Mouse (Mus musculus) intestine, embryonic 14.5 days (tissue): Measurements from ENCODE around the gene Fhdc1. TPM values are rescaled to one million over a fixed set of nuclear protein-coding genes. Genes with fewer than 3 reads are reported as not detected.

Experiments used
- ATAC-seq: fragments of 200-750 bp; cut with Nextera tagmentation; replicated peaks from 2 replicates; pipeline ENCODE4 v1.8.0; 2017; ENCODE audit warnings: low read depth, moderate number of reproducible peaks, moderate TSS enrichment, moderate library complexity; ENCODE audit not compliant: low FRiP score, low TSS enrichment
- DNase-seq: peaks from one replicate; pipeline ENCODE4 v3.0.0-alpha.2; 2018; ENCODE audit warnings: low spot score
- H3K27ac ChIP-seq: fragments of 300-500 bp; sonication (generic); 2 replicates; pipeline ENCODE4 v1.5.1; 2014; ENCODE audit warnings: low read depth, mild to moderate bottlenecking, control low read depth
- H3K27me3 ChIP-seq: fragments of 300-500 bp; sonication (generic); replicated peaks from 2 replicates; pipeline ENCODE4 v1.6.1; 2014; ENCODE audit warnings: low read length, control low read depth; ENCODE audit not compliant: control insufficient read depth, insufficient read depth
- H3K36me3 ChIP-seq: fragments of 300-500 bp; sonication (generic); 2 replicates; pipeline ENCODE4 v1.6.1; 2014; ENCODE audit warnings: low read length, control low read depth; ENCODE audit not compliant: control insufficient read depth, insufficient read depth
- H3K4me1 ChIP-seq: fragments of 300-500 bp; sonication (generic); replicated peaks from 2 replicates; pipeline ENCODE4 v1.6.1; 2014; ENCODE audit warnings: low read length, control low read depth, mixed read lengths; ENCODE audit not compliant: control insufficient read depth, insufficient read depth
- H3K4me2 ChIP-seq: fragments of 300-500 bp; sonication (generic); 2 replicates; pipeline ENCODE4 v1.6.1; 2014; ENCODE audit warnings: low read length
- H3K4me3 ChIP-seq: fragments of 300-500 bp; sonication (generic); 2 replicates; pipeline ENCODE4 v1.5.1; 2014; ENCODE audit warnings: low read depth, low read length, control low read depth, mixed read lengths
- H3K9ac ChIP-seq: fragments of 300-500 bp; sonication (generic); 2 replicates; pipeline ENCODE4 v1.6.1; 2014; ENCODE audit warnings: mild to moderate bottlenecking, low read length
- H3K9me3 ChIP-seq: fragments of 300-500 bp; sonication (generic); 2 replicates; pipeline ENCODE4 v1.6.1; 2016; ENCODE audit warnings: low read length, control low read depth; ENCODE audit not compliant: control insufficient read depth
- WGBS: fragments of 180-500 bp; shearing (Covaris S2); extraction: QIAGEN DNeasy Blood & Tissue Kit; methylation state at CpG from one replicate; pipeline ENCODE4 v1.1.7; 2014; 5-methylcytosine and 5-hydroxymethylcytosine counted together
- polyA plus RNA-seq: library from polyadenylated mRNA; unstranded; fragments of >200 nt; fragmentation: Nextera tagmentation; extraction: Ambion mirVana; gene quantifications from 2 replicates; pipeline ENCODE4 v1.2.1, GENCODE M21; 2014

Fhdc1 gene
- polyA plus RNA-seq, 1 experiment from 2014 or later = 5.9 TPM

DNA sequence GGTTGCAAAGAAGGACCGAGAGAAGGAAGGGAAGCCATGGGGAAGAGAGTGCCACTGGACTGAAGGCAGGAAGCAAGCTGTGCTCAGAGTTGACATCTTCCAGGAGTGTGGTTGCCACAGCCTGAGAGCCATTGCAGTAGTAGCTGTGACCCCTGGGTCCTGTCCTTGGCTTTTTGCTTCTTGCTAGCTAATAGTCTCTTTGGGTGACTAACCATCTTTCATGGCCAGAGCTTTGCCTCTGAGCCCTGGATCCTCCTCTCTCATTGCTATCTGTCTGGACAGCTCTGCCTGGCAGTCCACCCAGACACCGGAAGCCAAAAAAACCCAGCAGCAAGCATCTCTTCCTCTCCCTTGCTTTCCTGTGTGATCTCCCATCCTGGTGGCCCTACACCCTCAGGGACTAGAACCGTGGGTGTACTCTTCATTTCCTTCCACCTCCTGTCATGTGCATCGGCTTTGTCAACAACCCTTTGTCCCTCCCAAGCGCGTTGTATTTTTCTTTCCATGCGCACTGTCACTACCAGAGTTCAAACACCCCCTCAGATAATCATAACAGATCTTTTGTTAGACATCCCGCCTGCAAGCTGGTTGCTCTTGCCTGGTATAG, 85.3 kb downstream of the Fhdc1 start:
- no peak overlapping the region for H3K4me3 ChIP-seq
- no peaks in the 10 kb centered on the region for H3K27me3 ChIP-seq
- no peak overlapping the region for H3K27ac ChIP-seq
- DNase-seq = no peak
- 80% methylated on average over 8 of the region's 8 CpGs for WGBS
- H3K9me3 ChIP-seq = no peaks in the 10 kb centered on the region
- H3K9ac ChIP-seq = no peak overlapping the region
- no peak overlapping the region for H3K4me2 ChIP-seq
- no peak for ATAC-seq
- H3K36me3 ChIP-seq = no peaks in the 10 kb centered on the region
- no peaks in the 10 kb centered on the region for H3K4me1 ChIP-seq

Other genes starting within 250 kb of the Fhdc1 start
- 58.1 and 60.4 TPM in 2 replicates for gene Trim2, start 173.6 kb downstream of the Fhdc1 start, polyA plus RNA-seq
- 44.7 and 47.9 TPM in 2 replicates for gene Arfip1, start 102.2 kb upstream of the Fhdc1 start, polyA plus RNA-seq
- gene Tigd4, start 113.1 kb upstream of the Fhdc1 start, polyA plus RNA-seq = not detected in 2 replicates
- 0.93 and 1.7 TPM in 2 replicates for gene Tmem154, start 185.8 kb upstream of the Fhdc1 start, polyA plus RNA-seq